Mouse (Mus musculus) neural tube, postnatal 0 days (tissue): ENCODE measurements around the gene Lrrc30. TPM values are rescaled to one million over a fixed set of nuclear protein-coding genes. Genes with fewer than 3 reads are reported as not detected.

Experiments used
- polyA plus RNA-seq: library from polyadenylated mRNA; unstranded; fragments of >200 nt; fragmentation: Nextera tagmentation; extraction: Ambion mirVana; gene quantifications from 2 replicates; pipeline ENCODE4 v1.2.1, GENCODE M21; 2015

The Lrrc30 gene
- polyA plus RNA-seq, result not detected in 2 replicates

DNA sequence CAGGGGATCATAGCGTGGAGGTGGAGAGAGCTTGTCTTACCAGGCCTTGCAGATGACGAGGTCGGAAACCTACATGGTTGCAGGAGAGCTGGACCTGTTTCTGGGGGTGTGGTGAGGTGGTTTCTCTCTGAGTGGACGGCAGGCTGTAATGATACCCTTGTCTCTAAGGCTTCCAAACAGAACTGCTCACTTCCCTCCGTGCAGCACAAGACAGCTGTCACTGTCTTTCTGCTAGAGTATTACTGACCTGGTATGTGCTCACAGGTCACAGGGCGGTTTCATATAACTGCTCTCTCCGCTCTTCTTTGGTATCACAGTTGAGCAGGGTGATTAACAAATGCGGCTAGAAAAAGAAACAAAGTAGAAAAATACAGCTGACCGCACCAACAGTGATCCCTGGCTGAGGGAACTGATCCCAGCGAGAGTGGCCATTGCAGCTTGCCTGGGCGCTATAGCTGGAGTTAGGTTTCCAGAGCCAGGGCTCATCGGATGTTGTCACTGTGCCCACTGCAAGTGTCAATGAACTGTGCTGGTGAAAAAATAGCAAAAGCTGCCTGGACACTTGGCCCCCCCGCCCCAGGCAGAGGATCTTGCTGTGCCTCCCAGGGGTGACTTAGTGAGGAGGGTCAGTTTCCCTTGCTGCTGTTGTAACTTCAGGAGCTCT, at the start of gene Lrrc30:
TSS of gene Lrrc30 (minus strand) at position 48 of the 664 bp plus-strand sequence.

Other genes with a start within 250 kb of the Lrrc30 start
- 5.5 and 5.6 TPM in 2 replicates for gene Lama1, start 64.5 kb upstream of the Lrrc30 start, polyA plus RNA-seq